Mouse (Mus musculus) myocyte (in vitro differentiated cells): ENCODE results near the gene Gpr85. TPM values are rescaled to one million over a fixed set of nuclear protein-coding genes. Genes with fewer than 3 reads are reported as not detected.

Source experiments
- H3K27me3 ChIP-seq: one replicate; pipeline ENCODE4 v1.6.1; 2011; ENCODE audit not compliant: control insufficient read depth, insufficient read depth, insufficient read length
- H3K36me3 ChIP-seq: one replicate; pipeline ENCODE4 v1.6.1; 2011; ENCODE audit not compliant: control insufficient read depth, insufficient read depth
- H3K4me2 ChIP-seq: one replicate; pipeline ENCODE4 v1.6.1; 2011; ENCODE audit warnings: low read depth, control low read depth
- H3K4me3 ChIP-seq: one replicate; pipeline ENCODE4 v1.5.1; 2011; ENCODE audit warnings: mild to moderate bottlenecking, control low read depth, moderate library complexity
- H3K79me2 ChIP-seq: one replicate; pipeline ENCODE4 v1.6.1; 2011; ENCODE audit not compliant: control insufficient read depth, insufficient read depth
- H3ac ChIP-seq: one replicate; pipeline ENCODE4 v1.6.1; 2011; ENCODE audit not compliant: control insufficient read depth, insufficient read length
- CEBPB ChIP-seq: IDR thresholded peaks from 2 replicates; pipeline ENCODE4 v1.6.1; 2011; ENCODE audit warnings: mild to moderate bottlenecking, moderate library complexity; ENCODE audit not compliant: poor library complexity, insufficient read depth, severe bottlenecking
- E2F4 ChIP-seq: IDR thresholded peaks from one replicate; pipeline ENCODE4 v1.6.1; 2011; ENCODE audit warnings: mild to moderate bottlenecking, control low read depth, moderate library complexity; ENCODE audit not compliant: insufficient read depth
- MAX ChIP-seq: IDR thresholded peaks from one replicate; pipeline ENCODE4 v1.6.1; 2011; ENCODE audit warnings: low read depth, mild to moderate bottlenecking, control low read depth
- MYOD1 ChIP-seq, 3 experiments: IDR thresholded peaks; one replicate each; pipeline ENCODE4 v1.6.1; 2011; ENCODE audit warnings: control low read depth in 2 of 3, low read depth in 2 of 3, mild to moderate bottlenecking in 2 of 3, moderate library complexity in 1 of 3; ENCODE audit not compliant: insufficient read length in 2 of 3, control insufficient read depth in 1 of 3
- MYOG ChIP-seq, 3 experiments: IDR thresholded peaks; one replicate each; pipeline ENCODE4 v1.6.1; 2011; ENCODE audit warnings: control low read depth in 2 of 3, low read depth in 2 of 3, mild to moderate bottlenecking in 2 of 3; ENCODE audit not compliant: insufficient read length in 2 of 3, control insufficient read depth in 1 of 3, insufficient read depth in 1 of 3
- POLR2A ChIP-seq: IDR thresholded peaks from one replicate; pipeline ENCODE4 v1.6.1; 2011; ENCODE audit warnings: low read depth, mild to moderate bottlenecking, control low read depth, moderate library complexity; ENCODE audit not compliant: insufficient read length
- POLR2AphosphoS2 ChIP-seq: IDR thresholded peaks from one replicate; pipeline ENCODE4 v1.6.1; 2011; ENCODE audit warnings: low read depth, control low read depth; ENCODE audit not compliant: insufficient read length
- REST ChIP-seq: IDR thresholded peaks from one replicate; pipeline ENCODE4 v1.6.1; 2011; ENCODE audit warnings: mild to moderate bottlenecking, control low read depth, moderate library complexity; ENCODE audit not compliant: insufficient read depth, insufficient read length
- SRF ChIP-seq: IDR thresholded peaks from one replicate; pipeline ENCODE4 v1.6.1; 2011; ENCODE audit warnings: low read depth; ENCODE audit not compliant: control insufficient read depth, insufficient read length
- TCF12 ChIP-seq: IDR thresholded peaks from one replicate; pipeline ENCODE4 v1.6.1; 2011; ENCODE audit warnings: mild to moderate bottlenecking, control low read depth; ENCODE audit not compliant: poor library complexity, insufficient read depth, severe bottlenecking
- TCF3 ChIP-seq: IDR thresholded peaks from one replicate; pipeline ENCODE4 v1.6.1; 2011; ENCODE audit warnings: low read depth, control low read depth; ENCODE audit not compliant: insufficient read length
- USF1 ChIP-seq: IDR thresholded peaks from one replicate; pipeline ENCODE4 v1.6.1; 2011; ENCODE audit warnings: low read depth, mild to moderate bottlenecking, control low read depth, moderate library complexity
- polyA plus RNA-seq: library from polyadenylated mRNA; unstranded; fragments of >200 nt; fragmentation: generic; extraction: Trizol; gene quantifications from one replicate; pipeline ENCODE4 v1.2.1, GENCODE M21; 2012; ENCODE audit warnings: missing spikeins

Gene Gpr85
- 1.5 TPM for polyA plus RNA-seq

GRCm38 (mm10) chr6:13839345-13840054 lies at the start of gene Gpr85:
Gpr85 (minus strand) TSS chr6:13839942.
- Histone ChIP-seq H3K27me3 (no peaks in the 10 kb centered on the region), H3K79me2 (no peaks in the 10 kb centered on the region)

GRCm38 (mm10) chr6:13884877-13885592 lies 45.3 kb upstream of the Gpr85 start:
- Histone ChIP-seq H3K36me3 (no peaks in the 10 kb centered on the region), H3K27me3 (no peaks in the 10 kb centered on the region), H3ac (no peak overlapping the region), H3K79me2 (no peaks in the 10 kb centered on the region), H3K4me2 (no peak overlapping the region), H3K4me3 (no peak overlapping the region)
- TF ChIP-seq USF1 (no peak), POLR2A (no peak), MAX (no peak), REST (no peak), MYOD1 (IDR thresholded peaks at IDR 0.05; ENCODE audit: control insufficient read depth in 1 of 3, insufficient read length in 2 of 3, low read depth in 2 of 3) (no peak), E2F4 (no peak), MYOG (IDR thresholded peaks at IDR 0.05; ENCODE audit: control insufficient read depth in 1 of 3, insufficient read depth in 1 of 3, insufficient read length in 2 of 3, low read depth in 2 of 3) (no peak), SRF (no peak), CEBPB (no peak), TCF12 (no peak), TCF3 (no peak), POLR2AphosphoS2 (no peak)

More at GRCm38 (mm10) chr6:13839345-13840054, at the start of gene Gpr85:
- peak within 1 kb of the TSS; percentile 81 for H3K4me2 ChIP-seq
- no peaks in the 10 kb centered on the region for H3K36me3 ChIP-seq
- H3K4me3 ChIP-seq: peak within 1 kb of the TSS; percentile 51
- no peak for TF ChIP-seq TCF12
- peak within 1 kb of the TSS; percentile 39 for H3ac ChIP-seq

GRCm38 (mm10) chr6:13882919-13883318 lies 43.2 kb upstream of the Gpr85 start:
- no peaks in the 10 kb centered on the region for H3K79me2 ChIP-seq
- no peaks in the 10 kb centered on the region for H3K36me3 ChIP-seq
- H3K27me3 ChIP-seq: no peaks in the 10 kb centered on the region
- H3ac ChIP-seq: no peak overlapping the region
- TF ChIP-seq TCF12 (no peak), CEBPB (no peak), USF1 (no peak), TCF3 (no peak), MYOD1 (IDR thresholded peaks at IDR 0.05; ENCODE audit: control insufficient read depth in 1 of 3, insufficient read length in 2 of 3, low read depth in 2 of 3) (no peak), POLR2A (no peak), MYOG (IDR thresholded peaks at IDR 0.05; ENCODE audit: control insufficient read depth in 1 of 3, insufficient read depth in 1 of 3, insufficient read length in 2 of 3, low read depth in 2 of 3) (no peak), POLR2AphosphoS2 (no peak), SRF (no peak)
- H3K4me3 ChIP-seq: no peak overlapping the region
- H3K4me2 ChIP-seq: no peak overlapping the region

GRCm38 (mm10) chr6:13873959-13874358 lies 34.2 kb upstream of the Gpr85 start:
- Histone ChIP-seq H3K4me2 (no peak overlapping the region), H3K27me3 (no peaks in the 10 kb centered on the region), H3ac (no peak overlapping the region), H3K36me3 (peaks cover 6% of the 10 kb centered on the region), H3K4me3 (no peak overlapping the region), H3K79me2 (no peaks in the 10 kb centered on the region)
- TF ChIP-seq CEBPB: no peak
- no peak for TF ChIP-seq E2F4
- TF ChIP-seq MYOG (IDR thresholded peaks at IDR 0.05; ENCODE audit: control insufficient read depth in 1 of 3, insufficient read depth in 1 of 3, insufficient read length in 2 of 3, low read depth in 2 of 3): no peak
- TF ChIP-seq REST: no peak
- TF ChIP-seq USF1: no peak
- no peak for TF ChIP-seq POLR2A
- TF ChIP-seq MYOD1 (IDR thresholded peaks at IDR 0.05; ENCODE audit: control insufficient read depth in 1 of 3, insufficient read length in 2 of 3, low read depth in 2 of 3): no peak
- TF ChIP-seq MAX: no peak
- no peak for TF ChIP-seq TCF12
- no peak for TF ChIP-seq SRF
- no peak for TF ChIP-seq TCF3
- TF ChIP-seq POLR2AphosphoS2: no peak

GRCm38 (mm10) chr6:13872076-13872475 lies 32.3 kb upstream of the Gpr85 start:
- H3ac ChIP-seq: no peak overlapping the region
- peak overlapping the region; percentile 74 for H3K4me2 ChIP-seq
- H3K36me3 ChIP-seq: peaks cover 15% of the 10 kb centered on the region
- H3K79me2 ChIP-seq: no peaks in the 10 kb centered on the region
- H3K4me3 ChIP-seq: peak overlapping the region; percentile 54
- TF ChIP-seq USF1 (no peak), CEBPB (no peak)
- no peaks in the 10 kb centered on the region for H3K27me3 ChIP-seq
